Mouse (Mus musculus) A20 (cell line): ENCODE measurements around the gene Cd70.
A peak's percentile ranks its signal among the peaks of the same experiment; 100 is the strongest.
"Not testable (repeated sequence)": the region's sequence is repeated elsewhere in the genome, so short reads cannot be mapped to it uniquely, and the experiment has no call there.

Experiments used
- DNase-seq: peaks from one replicate; pipeline ENCODE4 v3.0.0-alpha.2; 2011; ENCODE audit warnings: low read depth, low spot score

Cd70 gene

GRCm38 (mm10) chr17:57135635-57136034, 13.9 kb downstream of the Cd70 start:
- DNase-seq, result peak; percentile 80

DNA sequence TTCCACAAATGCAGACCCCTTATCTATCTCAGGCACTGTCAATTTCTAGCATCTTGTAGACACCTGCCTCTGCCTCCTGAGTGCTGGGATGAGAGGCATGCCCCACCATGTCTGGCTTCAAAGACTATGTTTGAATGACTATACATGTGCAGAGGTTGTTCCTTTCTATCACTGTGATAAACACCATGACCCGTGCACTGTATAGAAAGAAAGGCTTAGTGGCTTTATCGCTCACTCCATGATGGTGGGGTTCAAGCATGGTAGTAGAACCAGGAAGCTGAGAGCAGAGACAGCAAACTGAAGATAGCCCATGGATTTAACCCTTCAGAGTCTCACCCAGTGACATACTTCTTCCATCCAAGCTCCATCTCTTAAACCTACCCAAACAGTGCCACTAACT, 14.9 kb downstream of the Cd70 start:
- DNase-seq, result no peak

DNA sequence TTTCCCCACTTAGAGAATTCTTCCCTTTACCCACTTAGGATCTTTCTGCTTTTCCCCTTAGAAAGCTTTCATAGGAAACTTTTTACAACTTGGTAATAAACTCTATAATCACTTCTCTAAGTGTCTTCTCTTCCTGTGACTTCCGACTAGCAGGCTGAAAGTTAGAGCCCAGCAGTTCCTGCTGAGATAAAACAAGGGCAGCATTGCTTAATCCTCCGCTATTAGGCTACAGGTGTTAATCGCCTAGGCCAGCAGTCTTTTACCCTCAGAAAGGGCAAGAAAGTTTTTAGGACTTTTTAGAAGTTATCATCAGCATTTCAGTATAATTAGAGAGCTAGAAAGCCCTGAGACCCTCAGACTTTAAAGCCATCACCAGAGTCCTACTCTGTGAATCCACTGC, 15.6 kb downstream of the Cd70 start:
- DNase-seq, result not testable (repeated sequence)

DNA sequence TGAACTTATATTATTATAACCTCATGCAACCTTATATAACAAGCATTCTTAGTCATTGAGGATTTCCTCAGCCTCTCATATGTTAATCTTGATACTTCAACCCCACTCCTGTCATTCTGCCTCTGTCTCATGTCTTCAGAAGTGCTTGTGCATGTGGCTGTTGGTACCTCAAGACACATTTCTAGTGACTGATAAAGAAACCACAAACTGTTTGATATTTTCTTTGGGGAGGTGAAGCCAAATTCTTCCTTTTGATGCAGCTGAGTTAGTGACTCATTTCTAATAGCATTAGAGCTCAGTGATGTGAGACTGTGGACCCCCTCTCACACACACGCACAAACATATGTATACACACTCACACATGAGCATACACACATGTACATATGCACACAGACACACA, 17.8 kb downstream of the Cd70 start:
- DNase-seq, result no peak

GRCm38 (mm10) chr17:57125853-57126622, 23.5 kb downstream of the Cd70 start:
- peak; percentile 44 for DNase-seq

GRCm38 (mm10) chr17:57124792-57125191, 24.8 kb downstream of the Cd70 start:
- DNase-seq, result no peak

- DNase-seq, result peak; percentile 50
Observed at GRCm38 (mm10) chr17:57123192-57124118, 26.1 kb downstream of the Cd70 start.

DNA sequence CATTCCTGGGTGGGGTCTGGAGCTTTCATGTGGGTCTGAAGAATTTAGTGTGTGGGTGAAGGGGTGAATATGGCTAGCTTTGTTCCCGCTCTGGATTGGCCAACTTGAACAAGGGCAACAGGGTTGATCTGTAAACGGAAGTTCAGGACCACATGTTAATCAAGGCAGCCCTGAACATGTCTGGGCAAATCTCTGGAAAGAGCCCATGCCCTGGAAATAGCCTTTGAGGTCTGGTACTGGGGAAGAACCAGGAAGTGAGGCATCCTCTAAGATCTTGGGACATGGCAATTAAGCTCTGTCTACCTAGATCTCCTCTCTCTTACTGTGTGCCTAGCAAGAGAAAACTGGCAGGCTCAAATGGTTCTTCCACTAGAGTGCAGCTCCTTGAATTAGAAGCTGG, 27.7 kb downstream of the Cd70 start:
- DNase-seq, result no peak

DNA sequence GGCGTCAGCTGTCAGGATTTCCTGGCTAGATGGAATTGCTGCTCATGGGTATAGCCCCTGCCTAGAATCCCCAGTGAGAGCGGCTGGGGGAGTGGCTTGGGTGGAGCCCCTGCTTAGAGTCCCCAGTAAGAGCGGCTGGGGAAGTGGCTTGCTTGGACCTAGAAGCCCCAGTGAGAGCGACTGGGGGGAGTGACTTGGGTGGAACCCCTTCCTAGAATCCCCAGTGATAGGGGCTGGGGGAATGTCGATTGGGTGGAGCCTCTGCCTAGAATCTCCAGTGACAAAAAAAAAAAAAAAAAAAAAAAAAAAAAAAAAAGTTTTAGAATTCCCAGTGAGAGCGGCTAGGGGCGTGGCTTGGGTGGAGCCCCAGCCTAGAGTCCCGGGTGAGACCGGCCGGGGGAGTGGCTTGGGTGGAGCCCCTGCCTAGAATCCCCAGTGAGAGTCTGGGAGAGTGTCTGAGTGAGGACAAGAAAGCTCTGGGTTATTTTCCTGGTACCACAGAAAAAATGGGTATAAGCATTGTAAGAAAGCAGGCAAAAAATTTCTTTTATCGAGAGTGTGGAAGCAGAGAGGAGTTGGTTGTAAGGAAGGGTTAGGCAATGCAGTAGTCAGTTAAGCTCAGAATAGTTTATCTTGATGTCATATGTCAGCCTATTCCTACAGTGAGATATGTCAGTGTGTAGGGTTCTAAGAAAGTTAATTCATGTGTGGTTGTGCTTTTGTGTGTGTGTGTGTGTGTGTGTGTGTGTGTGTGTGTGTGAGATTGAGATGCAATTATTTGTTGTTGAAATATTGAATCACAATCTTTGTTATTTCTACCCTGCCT, 30.8 kb downstream of the Cd70 start:
- no peak for DNase-seq

DNA sequence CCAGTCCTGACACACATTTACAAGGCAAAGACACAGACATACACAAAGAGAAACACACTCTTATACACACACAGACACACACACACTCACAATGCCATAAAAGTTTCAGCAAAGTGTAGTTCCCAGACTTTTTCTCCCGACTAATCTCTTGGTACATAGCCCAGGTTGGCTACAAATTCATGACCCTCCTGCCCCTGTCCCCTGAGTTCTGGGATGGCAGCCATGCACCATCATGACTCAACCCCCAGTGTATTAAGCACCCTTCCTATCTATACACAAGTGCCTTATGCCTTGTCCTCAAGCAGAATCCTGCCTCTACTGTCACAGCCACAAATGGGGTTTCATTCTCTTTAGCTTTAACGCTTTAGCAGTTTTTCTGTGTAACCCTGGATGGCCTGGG, 32.8 kb downstream of the Cd70 start:
- DNase-seq, result no peak

DNA sequence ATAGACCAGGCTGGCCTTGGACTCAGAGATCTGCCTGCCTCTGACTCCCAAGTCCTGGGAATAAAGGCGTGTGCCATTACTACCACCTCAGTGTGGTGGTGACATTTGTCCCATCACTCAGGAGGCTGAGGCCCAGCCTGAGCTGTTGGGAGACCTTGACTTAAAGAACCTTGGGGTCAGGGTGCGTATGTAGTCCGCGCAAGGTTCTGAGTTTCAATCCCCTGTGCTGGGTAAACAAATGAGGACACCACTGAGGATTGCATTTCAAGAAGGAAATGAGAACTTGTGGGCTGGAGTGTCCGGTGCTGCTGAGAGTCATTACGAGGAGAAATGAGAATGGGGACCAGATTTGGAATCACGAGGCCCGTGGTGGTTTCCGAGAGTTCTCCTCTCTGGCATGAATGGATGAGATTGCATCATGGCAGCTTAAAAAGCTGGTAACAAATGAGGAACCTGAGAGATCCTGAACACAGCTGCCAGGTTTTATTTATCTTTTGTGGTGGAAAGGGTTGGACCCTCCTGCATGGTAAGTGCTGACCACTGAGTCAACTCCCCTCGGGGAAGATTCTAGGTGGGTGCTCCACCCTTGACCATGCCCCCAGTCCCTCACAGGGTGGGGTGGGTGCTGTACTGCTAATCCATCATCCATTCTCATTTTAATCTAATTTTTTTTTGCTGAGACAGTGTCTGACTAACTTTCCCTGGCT, 36.7 kb downstream of the Cd70 start:
- DNase-seq, result no peak

DNA sequence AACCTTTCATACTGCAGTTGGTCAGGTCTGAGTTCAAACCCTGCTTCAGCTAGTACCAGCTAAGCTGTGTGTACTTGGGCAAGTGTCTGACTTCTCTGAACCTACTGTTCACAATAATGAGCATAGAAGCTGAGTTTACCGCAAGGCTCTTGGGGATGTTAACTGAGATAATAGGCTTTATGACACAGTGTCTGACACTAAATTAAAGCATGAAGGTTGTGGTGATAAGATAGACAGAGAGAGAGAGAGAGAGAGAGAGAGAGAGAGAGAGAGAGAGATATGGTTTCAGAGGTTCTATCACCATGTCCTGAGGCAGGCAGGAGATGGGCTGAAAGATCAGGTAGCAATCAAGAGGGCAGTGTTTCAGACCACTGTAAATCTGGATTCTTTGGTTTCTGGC, 39.6 kb downstream of the Cd70 start:
- no peak for DNase-seq

- DNase-seq, result no peak
Observed at GRCm38 (mm10) chr17:57108666-57109171, 40.9 kb downstream of the Cd70 start.

DNA sequence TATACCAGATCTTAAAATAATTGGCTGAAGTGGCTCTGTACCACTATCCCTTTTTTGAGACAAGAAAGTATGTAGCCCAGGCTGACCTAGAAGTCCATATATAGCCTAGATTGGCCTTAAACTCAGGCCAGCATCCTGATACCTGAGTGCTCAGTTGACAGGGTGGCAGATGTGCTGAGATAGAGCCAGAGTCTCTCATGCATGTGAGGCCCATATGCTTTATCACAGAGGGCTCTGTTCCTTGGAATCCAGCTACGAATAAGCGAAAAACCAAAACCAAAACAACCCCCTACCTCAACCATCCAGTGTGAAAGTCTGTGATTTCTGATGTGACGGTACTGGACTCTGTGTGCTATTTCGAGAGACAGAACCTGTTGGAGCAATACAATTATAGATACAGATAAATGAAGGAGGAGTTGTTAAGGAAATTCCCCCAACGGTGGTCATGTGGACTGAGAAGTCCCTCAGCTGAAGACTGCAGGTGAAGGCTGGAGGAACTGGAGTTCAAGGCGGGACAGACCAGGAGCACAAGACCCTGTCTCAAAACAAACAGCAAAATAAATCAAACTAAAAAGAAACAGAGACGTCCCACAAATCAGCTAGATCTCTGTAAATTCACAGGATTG, 41.4 kb downstream of the Cd70 start:
- no peak for DNase-seq

DNA sequence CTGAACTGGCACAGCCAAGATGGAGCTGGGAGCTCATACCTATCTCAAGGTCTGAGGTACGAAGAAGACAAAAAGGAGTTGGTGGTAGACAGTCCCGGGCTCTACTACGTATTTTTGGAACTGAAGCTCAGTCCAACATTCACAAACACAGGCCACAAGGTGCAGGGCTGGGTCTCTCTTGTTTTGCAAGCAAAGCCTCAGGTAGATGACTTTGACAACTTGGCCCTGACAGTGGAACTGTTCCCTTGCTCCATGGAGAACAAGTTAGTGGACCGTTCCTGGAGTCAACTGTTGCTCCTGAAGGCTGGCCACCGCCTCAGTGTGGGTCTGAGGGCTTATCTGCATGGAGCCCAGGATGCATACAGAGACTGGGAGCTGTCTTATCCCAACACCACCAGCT, 42.5 kb downstream of the Cd70 start:
- DNase-seq, result no peak

DNA sequence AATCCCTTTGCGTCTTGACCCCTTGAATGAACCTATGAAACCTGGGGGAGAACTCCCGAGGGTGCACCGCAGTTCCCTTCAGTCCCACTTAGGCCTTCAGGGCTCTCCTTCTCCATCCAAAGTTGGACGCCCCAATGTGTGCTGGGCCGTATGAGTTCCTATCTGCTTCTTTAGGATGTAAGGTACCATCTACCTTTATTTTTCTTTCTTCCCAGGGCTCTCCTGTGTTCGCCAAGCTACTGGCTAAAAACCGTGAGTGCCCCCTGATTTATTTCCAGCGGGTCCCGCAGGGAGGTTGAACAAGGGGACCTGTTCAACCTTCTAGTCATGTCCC, 43.6 kb downstream of the Cd70 start:
- DNase-seq, result no peak

DNA sequence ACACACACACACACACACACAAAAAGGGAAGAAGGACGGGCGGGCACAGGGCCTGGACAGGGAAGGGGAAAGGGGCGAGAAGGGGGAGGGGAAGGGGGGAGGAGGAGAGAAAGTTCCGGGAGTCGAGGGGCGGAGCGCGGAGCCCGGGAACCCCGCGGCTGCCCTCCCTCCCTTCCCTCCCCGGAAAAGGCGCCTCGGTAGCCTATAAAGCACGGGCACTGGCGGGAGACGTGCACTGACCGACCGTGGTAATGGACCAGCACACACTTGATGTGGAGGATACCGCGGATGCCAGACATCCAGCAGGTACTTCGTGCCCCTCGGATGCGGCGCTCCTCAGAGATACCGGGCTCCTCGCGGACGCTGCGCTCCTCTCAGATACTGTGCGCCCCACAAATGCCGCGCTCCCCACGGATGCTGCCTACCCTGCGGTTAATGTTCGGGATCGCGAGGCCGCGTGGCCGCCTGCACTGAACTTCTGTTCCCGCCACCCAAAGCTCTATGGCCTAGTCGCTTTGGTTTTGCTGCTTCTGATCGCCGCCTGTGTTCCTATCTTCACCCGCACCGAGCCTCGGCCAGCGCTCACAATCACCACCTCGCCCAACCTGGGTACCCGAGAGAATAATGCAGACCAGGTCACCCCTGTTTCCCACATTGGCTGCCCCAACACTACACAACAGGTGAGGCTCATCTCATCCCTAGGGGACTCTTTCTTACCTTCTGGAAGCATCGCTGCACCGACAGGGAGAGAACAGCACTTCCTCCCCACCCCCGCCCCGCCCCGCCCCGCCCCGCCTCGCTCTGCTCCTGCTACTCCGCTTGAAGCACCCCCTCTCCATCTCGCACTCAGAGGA, 44.2 kb downstream of the Cd70 start, which contains the start of gene Tnfsf9:
Gene Tnfsf9, plus strand, starts transcription at position 145 of the 854 bp plus-strand sequence.
- DNase-seq, result peak; percentile 79

DNA sequence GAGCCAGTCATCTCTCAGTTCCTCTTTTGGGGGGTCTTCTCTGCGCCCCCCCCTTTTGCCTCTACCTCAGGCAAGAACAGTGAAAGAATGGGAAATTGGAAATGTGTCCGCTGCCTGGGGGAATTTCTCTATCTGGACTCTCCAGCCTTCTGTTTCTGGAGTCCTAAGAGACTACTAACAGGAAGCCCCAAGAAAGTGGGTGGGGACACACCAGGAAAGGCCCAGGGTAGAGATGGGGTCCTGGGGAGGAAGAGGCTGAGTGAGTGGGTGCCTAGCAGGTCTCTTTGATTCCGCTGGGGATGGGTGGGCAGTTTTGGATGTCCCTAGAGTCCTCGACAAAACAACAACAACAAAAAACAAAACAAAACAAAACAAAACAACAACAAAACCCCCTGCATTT, 45.1 kb downstream of the Cd70 start:
- peak; percentile 43 for DNase-seq

DNA sequence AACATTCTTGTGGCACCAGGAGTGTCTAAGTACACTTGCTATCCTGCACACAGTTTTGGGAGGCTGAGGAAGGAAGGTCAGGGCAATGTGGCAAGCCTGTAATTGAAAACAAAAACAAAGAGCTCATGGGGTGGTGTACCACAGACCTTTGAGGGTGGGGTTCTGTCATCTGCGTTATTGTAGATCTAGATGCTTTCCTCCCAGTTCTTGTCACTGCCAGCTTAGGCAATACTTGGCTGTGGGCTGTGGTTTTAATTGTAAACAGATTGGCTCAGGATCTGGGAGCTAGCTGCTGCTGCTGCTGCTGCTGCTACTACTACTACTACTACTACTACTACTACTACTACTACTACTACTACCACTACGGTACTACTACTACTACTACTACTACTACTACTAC, 47.3 kb downstream of the Cd70 start:
- no peak for DNase-seq
